Mouse (Mus musculus): ENCODE data around the gene Gnl2.
A peak's percentile ranks its signal among the peaks of the same experiment; 100 is the strongest.

Gnl2 gene

DNA sequence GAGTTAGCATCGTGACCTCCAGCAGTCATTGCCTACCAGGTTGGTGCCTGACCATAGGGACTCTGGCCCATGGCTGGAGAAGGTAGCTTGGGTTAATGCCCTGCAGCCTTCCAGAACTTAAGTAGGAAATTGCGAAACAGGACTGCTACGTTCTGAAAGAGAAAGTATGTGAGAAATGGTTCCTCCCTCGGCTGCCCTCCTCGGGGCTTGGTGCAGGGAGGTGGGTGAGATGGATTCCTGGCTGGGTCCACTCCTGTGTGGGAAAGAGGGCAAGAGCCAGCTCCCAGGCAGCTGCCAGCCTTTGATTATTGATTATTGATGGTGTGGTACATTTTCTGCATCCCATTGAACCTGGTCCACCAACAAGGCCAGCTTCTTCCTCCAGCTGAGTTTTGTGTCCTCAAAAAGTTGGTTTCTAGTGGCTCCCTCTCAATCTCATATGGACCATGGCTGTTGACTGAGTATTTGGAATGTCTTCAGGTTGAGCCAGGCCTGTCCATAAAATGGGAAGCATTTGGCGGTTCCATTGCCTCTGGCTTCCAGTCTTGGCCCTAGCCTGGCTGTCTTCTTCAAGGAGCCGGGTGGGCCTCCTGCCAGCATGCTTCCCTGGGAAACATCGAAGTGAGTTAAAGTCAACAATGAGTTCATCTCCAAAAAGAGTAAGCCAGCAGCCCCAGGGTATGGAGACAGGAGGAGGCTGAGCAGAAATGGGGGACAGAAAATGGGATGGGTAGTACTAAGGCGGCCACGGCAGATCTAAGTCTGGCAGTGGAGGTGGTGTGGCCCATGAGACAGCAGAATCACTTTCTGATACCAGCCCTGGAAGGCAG lies at the start of gene Gnl2:
Gene Gnl2, plus strand, starts transcription at position 780 of the 830 bp plus-strand sequence.
- no peak for DNase-seq (ENCODE audit: low spot score)

DNA sequence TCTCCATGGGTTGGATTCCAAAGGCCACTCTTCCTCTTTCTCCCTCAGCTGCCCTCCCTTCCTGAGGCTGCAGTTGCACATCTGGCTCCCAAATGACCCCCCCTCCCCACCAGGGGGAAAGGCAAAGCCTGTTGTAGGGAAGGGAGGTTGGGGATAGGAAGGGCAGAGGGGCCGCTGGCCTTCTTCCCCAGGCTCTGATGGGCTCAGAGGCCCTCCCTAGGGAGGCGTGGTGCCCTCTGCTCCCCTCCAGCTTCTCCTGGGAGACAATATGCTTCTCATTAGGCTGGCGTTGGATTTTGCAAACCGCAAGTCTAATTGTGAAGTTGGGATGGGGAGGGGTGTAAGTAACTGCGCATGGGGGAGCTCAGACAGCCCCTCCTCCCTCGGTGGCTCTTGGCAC lies 47.7 kb upstream of the Gnl2 start:
- DNase-seq (ENCODE audit: low spot score), result no peak

DNA sequence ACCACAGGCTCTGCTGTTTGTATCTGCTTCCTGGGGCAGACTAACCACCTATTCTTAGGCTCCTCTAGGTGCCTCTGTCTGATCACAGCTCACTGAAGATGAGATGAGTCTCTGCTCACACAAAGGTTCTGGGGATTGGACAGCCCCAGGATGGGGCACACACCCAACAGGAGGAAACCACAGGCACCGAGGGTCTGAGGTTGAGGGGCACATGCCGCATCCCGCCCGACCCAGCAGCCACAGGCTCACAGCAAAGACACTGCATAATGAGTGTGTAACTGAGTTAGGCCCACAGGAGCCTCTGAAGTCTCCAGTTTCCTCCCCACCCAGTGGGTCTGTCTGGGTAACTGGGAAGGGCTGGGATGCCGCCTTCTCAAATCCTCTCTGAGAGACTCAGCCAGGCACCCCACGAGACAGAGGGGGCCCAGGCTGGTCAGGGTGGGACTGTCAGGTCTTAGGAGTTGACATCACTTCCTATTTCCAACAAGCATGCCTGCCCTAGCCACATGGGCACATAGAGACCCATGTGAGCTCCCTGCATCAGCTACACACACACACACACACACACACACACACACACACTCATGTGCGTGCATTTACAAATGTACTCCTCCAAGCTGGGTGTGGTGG lies 47.1 kb upstream of the Gnl2 start:
- no peak for DNase-seq (ENCODE audit: low spot score)

DNA sequence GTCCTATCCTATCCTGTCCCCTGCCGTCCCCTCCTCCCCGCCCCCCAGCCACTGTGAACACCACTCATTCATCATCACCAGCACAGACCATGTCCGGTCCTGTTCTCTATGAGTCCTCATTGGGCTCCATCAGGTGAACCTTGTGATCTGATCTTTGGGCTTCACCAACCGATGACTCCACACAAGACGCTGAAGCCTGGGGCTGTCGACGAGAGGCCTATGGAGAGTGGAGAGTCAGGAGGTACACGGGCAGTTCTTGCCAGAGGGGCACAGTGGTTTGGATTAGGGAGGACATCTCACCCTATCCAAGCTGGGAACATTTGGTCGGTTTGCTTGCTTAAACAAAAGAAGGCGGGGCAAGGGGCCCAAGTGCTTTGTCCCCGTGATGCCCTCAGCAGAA lies 46.2 kb upstream of the Gnl2 start:
- DNase-seq (ENCODE audit: low spot score), result no peak

DNA sequence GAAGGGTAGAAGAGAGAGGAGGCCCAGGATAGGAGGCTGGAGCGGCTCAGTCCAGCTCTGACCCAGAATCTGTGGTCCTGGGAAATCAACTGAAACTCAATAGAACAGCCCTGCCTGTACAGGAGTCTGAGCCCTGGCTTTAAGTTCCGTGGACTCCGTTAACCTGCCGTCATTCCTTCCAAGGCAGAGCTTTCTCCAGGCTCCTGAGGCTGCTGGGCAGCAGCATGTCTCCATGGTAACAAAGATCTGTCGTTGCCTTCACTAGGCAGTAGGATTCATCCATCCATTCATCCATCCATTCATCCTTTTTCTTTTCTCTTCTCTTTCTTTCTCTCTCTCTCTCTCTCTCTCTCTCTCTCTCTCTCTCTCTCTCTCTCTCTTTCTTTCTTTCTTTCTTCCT lies 45.7 kb upstream of the Gnl2 start:
- no peak for DNase-seq (ENCODE audit: low spot score)

DNA sequence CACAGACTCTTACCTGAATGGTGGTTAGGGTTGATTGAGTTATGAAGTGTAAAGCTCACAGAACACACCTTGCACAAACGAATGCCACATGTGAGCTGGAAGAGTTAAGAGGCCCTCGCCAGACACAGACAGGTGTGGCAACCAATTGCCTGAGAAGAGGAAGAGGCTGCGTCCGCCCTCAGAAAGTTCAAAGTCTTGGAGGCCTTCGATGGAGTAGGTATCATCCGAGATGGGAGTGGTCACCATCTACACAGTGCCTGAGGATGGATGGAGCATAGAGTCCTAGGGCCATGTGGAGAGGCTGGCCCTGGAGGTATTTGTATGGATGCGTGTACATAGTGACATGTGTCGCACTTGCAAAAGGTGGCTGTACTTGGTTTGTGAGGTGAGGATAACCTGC lies 45.3 kb upstream of the Gnl2 start:
- DNase-seq (ENCODE audit: low spot score), result no peak

DNA sequence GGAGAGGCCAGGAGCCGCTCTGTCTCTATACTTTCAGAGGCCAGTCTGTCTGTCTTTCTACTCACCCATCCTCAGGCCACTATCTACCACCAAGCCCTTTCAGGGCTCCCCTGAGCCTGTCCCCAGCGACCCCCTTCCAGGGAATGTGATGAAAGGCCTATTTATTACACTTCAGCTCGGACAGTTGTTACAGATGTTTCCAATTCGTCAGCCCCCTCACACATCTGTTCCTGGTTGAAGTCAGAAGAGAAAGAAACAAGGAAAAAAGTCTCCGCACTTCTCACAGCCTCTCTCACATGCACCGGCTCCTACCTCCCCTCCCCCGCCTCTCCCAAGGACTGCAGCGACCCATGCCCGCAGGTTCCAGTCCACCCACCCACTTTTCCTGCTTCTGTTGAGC lies 44.1 kb upstream of the Gnl2 start:
- peak; percentile 80 for DNase-seq (ENCODE audit: low spot score)

DNA sequence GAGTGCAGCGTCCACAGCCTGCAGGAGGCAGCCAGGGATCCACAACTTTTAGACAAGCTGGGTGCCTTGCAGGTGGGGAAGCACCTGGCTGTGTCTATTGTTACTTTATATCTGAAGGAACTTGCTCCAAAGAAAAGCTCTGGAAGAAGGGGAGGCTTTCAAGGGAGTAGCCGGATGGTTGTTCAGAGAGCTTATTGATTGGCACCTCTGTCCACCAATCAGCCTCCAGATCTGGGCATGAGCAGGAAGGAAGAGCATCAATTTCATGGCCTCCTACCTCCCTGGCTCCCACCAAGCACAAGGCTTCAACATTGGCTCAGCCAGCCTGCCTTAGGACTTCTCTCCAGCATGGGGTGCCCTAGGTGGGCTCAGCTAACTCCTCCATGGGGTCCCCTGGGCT lies 43.1 kb upstream of the Gnl2 start:
- no peak for DNase-seq (ENCODE audit: low spot score)

DNA sequence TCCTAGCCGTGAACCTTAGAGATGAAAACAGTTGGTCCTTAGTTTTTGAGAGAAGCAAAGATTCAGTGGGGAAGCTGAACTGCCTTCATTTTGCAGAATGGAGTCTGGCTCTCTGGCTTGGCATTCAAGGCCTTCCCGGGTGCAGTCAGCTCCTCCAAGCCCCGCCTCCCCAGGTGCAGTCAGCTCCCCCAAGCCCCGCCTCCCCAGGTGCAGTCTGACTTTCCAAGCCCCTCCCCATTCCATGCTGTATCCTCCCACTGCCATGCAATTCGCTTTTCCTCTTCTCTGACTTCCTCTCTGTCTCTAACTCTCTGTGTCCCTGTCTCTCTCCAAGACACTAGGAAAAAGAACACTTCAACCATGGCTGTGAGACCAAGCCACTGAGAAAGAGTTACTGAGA lies 38.2 kb upstream of the Gnl2 start:
- DNase-seq (ENCODE audit: low spot score), result no peak

DNA sequence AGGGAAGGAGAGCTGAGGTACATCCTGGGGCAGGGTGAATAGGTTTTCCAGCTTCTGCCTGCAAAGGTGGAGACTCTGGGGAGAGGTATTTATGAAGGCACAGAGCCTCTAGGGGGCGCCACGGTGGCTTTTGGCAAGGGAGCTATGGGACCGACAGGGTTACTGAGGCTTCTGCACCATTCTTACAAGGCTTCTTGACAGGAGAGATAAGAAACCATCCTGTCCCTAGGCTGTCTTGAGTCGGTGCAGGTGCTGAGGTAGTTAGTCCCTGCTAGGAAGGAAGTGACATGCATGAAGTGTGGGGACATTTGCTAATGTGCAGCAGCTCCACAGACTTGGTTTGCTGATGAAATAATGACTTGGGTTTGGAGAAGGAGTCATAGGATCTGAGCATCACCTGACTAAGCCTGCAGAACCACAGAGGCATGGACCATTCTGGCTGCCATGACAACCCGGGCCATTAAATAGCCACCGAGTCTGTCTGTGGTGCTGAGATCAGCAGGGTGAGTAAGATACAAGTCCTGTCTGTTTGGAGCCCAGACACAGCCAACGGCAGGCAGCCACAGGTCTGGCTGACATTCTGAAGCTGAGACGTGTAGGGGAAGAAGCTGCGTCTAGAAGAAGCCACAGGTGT lies 32.4 kb upstream of the Gnl2 start:
- peak; percentile 52 for DNase-seq (ENCODE audit: low spot score)

DNA sequence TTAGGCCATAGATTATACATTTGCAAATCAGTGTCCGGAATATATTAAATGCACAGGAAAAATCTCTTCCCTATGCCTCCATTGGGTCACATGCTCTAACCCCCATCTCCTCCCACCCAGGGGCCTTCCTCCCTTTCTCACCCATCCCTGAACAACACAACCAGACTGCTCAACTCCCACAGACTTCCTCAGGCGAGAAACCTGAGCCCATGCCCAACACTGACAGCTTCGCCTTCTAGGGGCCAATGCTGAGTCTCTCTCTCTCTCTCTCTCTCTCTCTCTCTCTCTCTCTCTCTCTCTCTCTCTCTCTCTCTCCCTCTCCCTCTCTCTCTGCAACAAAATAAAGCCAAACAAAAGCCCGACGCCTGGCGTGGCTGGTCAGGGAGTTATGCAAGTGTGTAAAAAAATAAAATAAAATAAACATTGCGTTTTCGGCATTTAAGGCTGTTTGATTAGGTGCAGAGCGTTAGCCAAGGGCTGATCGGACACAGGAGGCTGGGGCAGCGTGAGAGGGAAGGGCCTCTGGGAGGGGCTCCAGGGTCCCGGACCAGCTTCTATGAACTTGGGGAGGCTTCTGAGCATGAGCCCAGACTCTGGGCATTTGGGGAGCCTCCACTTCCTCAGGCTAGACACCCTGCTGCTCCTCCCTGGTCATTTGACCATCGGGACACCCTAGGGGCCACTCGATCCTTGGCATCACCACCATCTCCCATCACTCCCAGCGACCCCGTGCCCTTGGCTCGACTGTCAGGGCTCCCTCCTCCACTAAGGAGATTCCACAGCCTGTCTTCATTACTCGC lies 31.3 kb upstream of the Gnl2 start:
- DNase-seq (ENCODE audit: low spot score), result no peak

DNA sequence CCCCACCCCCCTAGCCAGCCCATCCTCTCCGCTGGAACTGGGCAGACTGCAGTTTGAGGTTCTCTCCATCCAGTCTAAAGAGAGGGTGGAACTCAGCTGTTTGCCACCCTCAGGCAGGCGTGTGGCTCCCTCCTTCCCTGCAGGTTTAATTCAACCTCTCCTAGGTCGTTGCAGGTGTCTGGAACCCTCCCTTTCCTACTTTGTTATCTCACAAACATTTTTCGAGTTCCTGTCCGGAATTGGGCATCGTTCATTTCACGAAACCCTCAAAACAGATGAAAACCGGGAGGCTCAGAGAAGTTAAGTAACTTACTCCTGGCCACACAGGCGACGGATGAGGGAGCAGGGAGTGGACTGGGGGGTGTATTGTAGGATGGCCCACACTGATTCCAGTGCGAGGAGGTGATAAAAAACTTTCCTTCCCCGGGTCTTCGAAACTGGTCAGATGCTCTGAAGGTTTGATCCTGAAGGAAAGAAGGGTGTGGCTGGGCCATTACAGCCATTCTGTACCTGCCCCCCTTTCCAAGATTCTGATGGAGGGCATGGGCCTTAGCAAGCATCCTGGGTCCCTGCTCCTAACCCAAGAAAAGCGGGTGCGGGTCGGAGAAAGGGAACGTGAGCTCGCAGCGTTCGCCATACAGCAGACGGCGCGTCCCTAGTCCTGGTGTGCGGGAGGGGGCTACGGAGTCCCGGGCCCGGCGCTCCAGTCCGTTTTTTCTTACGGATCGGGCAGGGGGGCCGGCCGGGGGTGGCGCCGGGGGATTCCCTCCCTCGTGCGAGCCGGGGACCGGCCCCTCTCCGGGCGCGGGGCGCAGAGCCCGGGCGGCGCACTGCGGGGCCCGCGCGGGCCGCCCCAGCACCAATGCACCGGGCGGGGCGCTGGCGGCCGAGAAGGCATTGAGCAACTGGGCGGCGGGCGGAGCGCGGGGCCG lies 30.4 kb upstream of the Gnl2 start, which contains the start of gene Rspo1:
Gene Rspo1, plus strand, starts transcription at position 760 of the 932 bp plus-strand sequence.
- peak; percentile 47 for DNase-seq (ENCODE audit: low spot score)

DNA sequence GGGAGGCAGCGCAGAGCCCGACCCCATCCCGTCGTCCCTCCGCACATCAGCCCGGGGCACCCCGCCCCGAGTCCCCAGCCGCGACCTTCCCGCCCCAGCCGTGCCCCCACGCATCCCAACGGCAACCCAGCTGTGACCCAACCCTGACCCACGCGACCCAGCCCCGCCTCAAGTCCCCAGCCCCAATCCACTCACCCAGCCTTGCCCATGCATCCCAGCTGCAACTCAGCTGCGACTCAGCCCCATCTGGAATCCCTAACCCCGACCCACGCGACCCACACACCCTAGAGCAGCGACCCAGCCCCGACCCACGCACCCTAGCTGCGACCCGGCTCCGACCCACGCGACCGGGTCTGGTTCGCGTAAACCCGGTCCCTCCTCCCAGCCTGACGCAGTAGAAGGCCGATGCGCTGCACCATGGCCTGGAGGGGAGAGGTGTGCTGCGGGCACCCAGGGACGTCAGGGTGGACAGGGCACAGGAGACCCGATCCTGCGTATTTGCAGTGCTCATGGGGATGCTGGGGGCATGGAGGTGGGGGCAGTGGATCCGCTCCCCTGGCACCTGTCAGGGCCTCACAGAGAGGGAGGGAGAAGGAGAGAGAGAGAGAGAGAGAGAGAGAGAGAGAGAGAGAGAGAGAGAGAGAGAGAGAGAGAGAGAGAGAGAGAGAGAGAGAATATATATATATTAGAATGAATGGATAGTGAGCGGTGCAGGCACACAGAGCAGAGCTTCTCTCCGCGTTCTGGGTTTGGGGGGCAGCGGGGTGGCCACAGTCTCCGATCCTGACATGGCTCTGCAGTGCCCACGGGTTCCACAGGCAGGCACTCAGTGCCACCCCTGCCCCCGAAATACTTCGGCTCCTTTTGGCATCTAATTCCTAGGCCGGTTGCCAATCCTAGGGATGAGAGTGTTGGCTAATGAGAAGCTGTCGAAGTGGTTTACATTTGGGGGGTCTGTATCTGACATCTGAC lies 29.4 kb upstream of the Gnl2 start:
- DNase-seq (ENCODE audit: low spot score), result no peak

DNA sequence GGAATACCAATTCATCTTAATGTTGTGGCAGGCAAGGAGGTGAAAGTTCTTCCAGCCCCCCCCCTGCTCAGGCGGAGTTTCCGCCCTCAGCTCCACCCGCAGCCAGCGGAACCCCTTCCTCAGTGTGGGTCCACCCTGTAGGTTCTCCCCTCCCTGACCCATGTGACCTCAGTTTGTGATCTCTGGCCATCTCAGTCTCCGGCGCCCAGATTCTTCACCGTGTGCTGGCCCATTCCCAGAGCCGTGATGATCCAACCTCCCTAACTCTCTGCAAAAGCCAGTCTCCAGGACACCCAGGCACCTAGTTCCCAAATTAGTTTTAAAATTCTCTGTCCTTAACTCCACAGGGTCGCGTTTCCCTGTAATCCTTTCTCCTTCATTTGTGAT lies 28.7 kb upstream of the Gnl2 start:
- no peak for DNase-seq (ENCODE audit: low spot score)

DNA sequence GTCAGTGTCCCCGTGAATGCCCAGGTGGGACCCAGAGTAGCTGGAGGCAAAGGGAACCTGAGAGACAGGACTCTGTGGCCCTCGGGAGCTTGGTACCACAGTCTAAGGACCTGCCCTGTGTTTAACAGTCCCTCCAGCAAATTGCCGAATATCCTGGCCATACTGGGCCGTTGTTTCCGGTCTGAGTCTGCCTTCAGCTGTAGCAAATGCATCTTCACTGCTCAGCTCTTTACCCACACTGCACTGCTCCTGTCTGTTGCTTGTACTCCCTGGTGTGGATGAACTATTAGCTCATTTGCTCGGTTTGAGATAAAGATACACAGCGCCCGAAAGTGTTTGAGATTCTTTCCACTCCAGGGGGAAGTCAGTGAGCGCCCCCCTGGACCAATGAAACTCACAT lies 28.0 kb upstream of the Gnl2 start:
- no peak for DNase-seq (ENCODE audit: low spot score)

DNA sequence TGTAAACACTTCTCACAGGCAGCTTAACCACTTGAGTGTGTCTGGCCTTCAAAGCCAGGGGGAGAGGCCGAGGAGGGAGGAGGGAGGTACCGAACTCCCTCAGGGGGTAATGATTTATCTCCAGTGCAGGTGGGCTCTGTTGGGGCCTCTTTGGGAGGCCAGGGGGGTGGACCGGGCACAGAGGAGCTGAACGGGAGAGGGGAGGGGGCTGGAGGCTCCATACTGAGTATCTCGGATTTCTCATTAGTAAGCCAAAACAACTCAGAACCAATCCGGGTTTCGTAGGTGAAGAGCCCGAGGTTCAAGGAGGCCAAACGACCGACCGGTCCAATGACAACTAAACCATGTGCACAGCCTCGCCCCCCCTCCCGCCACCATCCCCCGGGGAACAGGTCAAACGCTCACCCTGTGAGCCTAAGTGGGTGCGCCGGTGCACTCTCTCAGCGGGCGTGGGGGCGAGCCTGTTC lies 26.6 kb upstream of the Gnl2 start:
- DNase-seq (ENCODE audit: low spot score), result peak; percentile 63

DNA sequence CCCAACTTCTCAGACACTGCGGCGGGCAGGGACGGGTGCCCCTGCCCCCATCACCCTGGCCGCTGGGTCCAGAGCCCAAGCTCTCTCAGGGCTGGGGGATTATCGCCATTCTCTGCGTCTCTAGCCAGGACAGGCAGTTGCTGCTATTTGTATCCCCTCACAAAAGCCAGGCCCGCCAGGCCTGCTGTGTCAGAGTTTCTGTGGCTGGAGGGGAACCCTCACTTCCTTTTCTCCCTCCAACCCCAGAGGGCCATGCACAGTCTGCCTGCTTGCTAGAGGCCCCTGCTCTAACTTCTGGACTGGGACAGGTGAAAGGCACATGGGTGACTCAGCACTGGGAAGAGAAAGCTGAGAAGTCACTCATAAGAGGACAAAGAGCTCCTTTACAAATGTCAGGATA lies 26.1 kb upstream of the Gnl2 start:
- no peak for DNase-seq (ENCODE audit: low spot score)

DNA sequence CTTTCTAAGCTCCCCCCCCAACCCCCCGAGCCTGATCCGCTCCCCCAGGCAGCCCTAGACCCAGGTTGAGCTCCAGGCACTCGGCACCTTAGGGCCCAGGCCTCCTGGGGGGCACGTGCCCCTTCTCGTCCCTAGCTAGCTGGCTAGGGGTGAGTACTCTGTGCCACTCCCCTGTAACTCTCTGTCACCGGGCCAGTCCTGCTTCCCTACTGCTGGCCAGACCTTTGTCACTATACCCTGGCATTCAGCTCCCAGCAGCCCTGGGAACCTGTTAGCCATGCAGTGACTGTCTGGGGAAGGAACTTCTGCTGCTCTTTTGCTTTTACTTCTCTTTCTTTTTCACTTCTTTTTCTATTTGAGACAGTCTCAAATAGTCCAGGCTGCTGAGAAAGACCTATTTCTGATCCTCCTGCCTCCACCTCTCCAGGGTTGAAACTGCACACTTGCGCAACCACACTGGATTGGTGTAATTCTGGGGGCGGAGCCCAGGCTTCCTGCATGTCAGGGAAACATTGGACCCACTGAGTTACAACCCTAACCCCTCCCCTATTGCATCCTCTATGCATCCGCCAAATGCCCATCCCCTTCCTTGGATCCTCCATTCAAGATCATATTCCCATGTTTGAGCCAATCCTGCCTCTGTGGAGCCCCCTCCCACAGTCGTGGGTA lies 18.8 kb upstream of the Gnl2 start:
- DNase-seq (ENCODE audit: low spot score), result no peak

DNA sequence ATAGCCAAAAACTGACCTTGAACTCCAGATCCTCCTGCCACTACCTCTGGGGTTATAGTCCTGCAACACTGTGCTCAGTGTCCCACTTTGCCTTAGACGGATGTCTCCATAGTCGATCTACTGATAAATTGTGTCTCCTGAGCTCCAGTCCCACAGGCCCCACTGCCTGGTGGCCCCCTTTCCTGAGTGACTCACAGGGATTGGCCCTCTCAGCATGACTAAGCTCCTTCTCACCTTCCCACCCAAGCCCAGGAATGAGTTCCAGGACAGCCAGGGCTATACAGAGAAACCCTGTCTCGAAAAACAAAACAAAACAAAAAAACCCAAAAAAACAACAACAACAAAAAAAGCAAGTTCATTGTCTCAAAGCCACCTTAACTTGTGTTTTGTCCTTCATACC lies 16.8 kb upstream of the Gnl2 start:
- no peak for DNase-seq (ENCODE audit: low spot score)
